Mouse (Mus musculus): ENCODE measurements around the gene Ehbp1. TPM values are rescaled to one million over a fixed set of nuclear protein-coding genes. Genes with fewer than 3 reads are reported as not detected.

Gene Ehbp1
- total and polyA plus RNA-seq, 3 experiments: 2.5 to 4.0 (median 3.1) TPM

DNA sequence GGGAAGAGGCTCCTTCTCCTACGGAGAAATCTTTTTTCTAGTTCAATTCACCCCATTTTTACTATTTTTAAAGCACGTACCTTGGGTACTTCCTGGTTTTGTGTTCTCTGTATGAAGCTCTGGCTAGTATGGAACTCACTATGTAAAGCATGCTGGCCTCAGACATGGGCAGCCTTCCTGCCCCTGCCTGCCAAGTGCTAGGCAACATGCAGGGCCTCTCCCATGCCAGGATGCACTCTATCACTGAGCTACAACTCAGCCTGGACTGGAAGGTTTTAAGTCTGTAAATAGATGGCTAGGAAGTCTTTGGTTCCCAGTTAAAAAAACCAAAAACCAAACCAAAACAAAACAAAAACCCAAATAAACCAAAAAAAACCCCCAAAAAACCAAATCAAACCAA is 321.5 kb downstream of the Ehbp1 start:
- Histone ChIP-seq H3K27me3 (replicated peaks) (no peaks in the 10 kb centered on the region), H3K27ac (ENCODE audit: insufficient read depth, low read depth) (no peak overlapping the region), H3K9ac (ENCODE audit: insufficient read depth, low read depth) (no peak overlapping the region), H3K36me3 (replicated peaks in 1 of 2; ENCODE audit: control insufficient read depth in 1 of 2, insufficient read depth in 1 of 2, low read length in 1 of 2) (no peaks in the 10 kb centered on the region), H3K79me2 (replicated peaks; ENCODE audit: control insufficient read depth, extremely low read depth, insufficient read depth, poor library complexity, severe bottlenecking) (no peaks in the 10 kb centered on the region), H3K4me2 (ENCODE audit: insufficient read depth, low read depth, poor library complexity, severe bottlenecking) (no peak overlapping the region), H3K9me3 (replicated peaks; ENCODE audit: low read length) (no peaks in the 10 kb centered on the region), H3K4me3 (replicated peaks in 1 of 3; ENCODE audit: low read depth in 2 of 3, low read length in 2 of 3, poor library complexity in 1 of 3) (no peak overlapping the region), H3K4me1 (ENCODE audit: control insufficient read depth in 1 of 2, insufficient read depth in 2 of 2) (no peaks in the 10 kb centered on the region)
- dilution Hi-C loops (cut with MboI; ENCODE audit: extremely low pct_ligation_motif_present, extremely low pct_unique_long_range_greater_than_20kb, low sequenced_read_pairs): no loop called here
- TF ChIP-seq KAT2A (IDR thresholded peaks at IDR 0.05; ENCODE audit: insufficient replicate concordance, low read length): no peak
- no peak for TF ChIP-seq JUN (IDR thresholded peaks at IDR 0.05; ENCODE audit: insufficient read depth, low read depth, low read length)
- TF ChIP-seq SIN3A (IDR thresholded peaks at IDR 0.05; ENCODE audit: low read length): no peak
- TF ChIP-seq ZC3H11A (IDR thresholded peaks at IDR 0.05; ENCODE audit: low read depth, low read length): no peak
- TF ChIP-seq GABPA (IDR thresholded peaks at IDR 0.05; ENCODE audit: insufficient replicate concordance, low read depth, low read length): no peak
- no peak for TF ChIP-seq NRF1 (IDR thresholded peaks at IDR 0.05; ENCODE audit: low read depth, low read length)
- no peak for TF ChIP-seq MAZ (IDR thresholded peaks at IDR 0.05; ENCODE audit: low read depth, low read length)
- no peak for TF ChIP-seq USF2 (conservative IDR thresholded peaks at IDR 0.05; ENCODE audit: low read depth, low read length)
- no peak for TF ChIP-seq MXI1 (IDR thresholded peaks at IDR 0.05; ENCODE audit: low read depth, low read length)
- no peak for TF ChIP-seq ZMIZ1 (IDR thresholded peaks at IDR 0.05; ENCODE audit: low read depth, low read length)
- no peak for TF ChIP-seq USF1 (IDR thresholded peaks at IDR 0.05; ENCODE audit: low read depth, low read length)
- no peak for TF ChIP-seq UBTF (IDR thresholded peaks at IDR 0.05; ENCODE audit: low read depth, low read length)
- in situ Hi-C loops (cut with MboI; ENCODE audit: low pct_ligation_motif_present, low pct_unique_long_range_greater_than_20kb, low sequenced_read_pairs): no loop called here
- no peak for DNase-seq (ENCODE audit: extremely low read depth)

DNA sequence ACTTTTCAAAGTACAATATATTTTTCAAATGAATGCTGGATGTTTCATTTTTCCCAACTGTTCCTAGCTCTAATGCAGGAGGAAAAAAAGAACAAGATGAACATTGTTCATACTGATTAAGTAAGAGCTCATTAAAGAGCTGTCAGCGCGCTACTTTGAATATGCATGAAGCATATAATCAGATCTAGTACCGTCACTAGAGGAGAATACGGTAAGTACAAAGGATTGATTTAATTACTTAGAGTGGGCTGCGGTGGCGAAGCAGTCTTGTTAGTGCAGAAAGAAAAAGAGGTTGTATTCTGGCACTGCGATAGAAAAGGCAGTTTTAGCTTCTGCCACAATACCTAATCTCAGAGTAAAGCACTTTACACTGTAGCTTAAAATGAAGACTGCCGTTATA is 324.6 kb downstream of the Ehbp1 start:
- no peak overlapping the region for H3K9ac ChIP-seq (ENCODE audit: insufficient read depth, low read depth)
- dilution Hi-C loops (cut with MboI; ENCODE audit: extremely low pct_ligation_motif_present, extremely low pct_unique_long_range_greater_than_20kb, low sequenced_read_pairs): no loop called here
- DNase-seq (ENCODE audit: extremely low read depth): no peak
- no peaks in the 10 kb centered on the region for H3K27me3 ChIP-seq (replicated peaks)
- H3K4me1 ChIP-seq (ENCODE audit: control insufficient read depth in 1 of 2, insufficient read depth in 2 of 2): no peaks in the 10 kb centered on the region
- H3K27ac ChIP-seq (ENCODE audit: insufficient read depth, low read depth): no peak overlapping the region
- in situ Hi-C loops (cut with MboI; ENCODE audit: low pct_ligation_motif_present, low pct_unique_long_range_greater_than_20kb, low sequenced_read_pairs): no loop called here
- no peak for TF ChIP-seq JUND (conservative IDR thresholded peaks at IDR 0.05; ENCODE audit: low read depth, low read length)
- no peak for TF ChIP-seq MAX (IDR thresholded peaks at IDR 0.05; ENCODE audit: low read length)
- TF ChIP-seq UBTF (IDR thresholded peaks at IDR 0.05; ENCODE audit: low read depth, low read length): no peak
- TF ChIP-seq USF2 (conservative IDR thresholded peaks at IDR 0.05; ENCODE audit: low read depth, low read length): no peak
- no peak for TF ChIP-seq POLR2AphosphoS2 (IDR thresholded peaks at IDR 0.05; ENCODE audit: low read depth, low read length)
- TF ChIP-seq ZKSCAN1 (IDR thresholded peaks at IDR 0.05; ENCODE audit: borderline replicate concordance, low read depth, low read length): no peak
- no peak for TF ChIP-seq E2F4 (IDR thresholded peaks at IDR 0.05; ENCODE audit: insufficient replicate concordance, low read depth, low read length)
- no peak for TF ChIP-seq MEF2A (IDR thresholded peaks at IDR 0.05; ENCODE audit: borderline replicate concordance, low read depth, low read length)
- no peak for TF ChIP-seq ELF1 (IDR thresholded peaks at IDR 0.05; ENCODE audit: low read depth, low read length)
- TF ChIP-seq SMC3 (IDR thresholded peaks at IDR 0.05; ENCODE audit: low read depth, low read length): no peak
- TF ChIP-seq NRF1 (IDR thresholded peaks at IDR 0.05; ENCODE audit: low read depth, low read length): no peak
- no peak for TF ChIP-seq PAX5 (IDR thresholded peaks at IDR 0.05; ENCODE audit: low read length)
- TF ChIP-seq JUN (IDR thresholded peaks at IDR 0.05; ENCODE audit: insufficient read depth, low read depth, low read length): no peak
- TF ChIP-seq IRF4 (IDR thresholded peaks at IDR 0.05; ENCODE audit: low read depth, low read length): no peak
- H3K79me2 ChIP-seq (replicated peaks; ENCODE audit: control insufficient read depth, extremely low read depth, insufficient read depth, poor library complexity, severe bottlenecking): no peaks in the 10 kb centered on the region
- H3K4me3 ChIP-seq (replicated peaks in 1 of 3; ENCODE audit: low read depth in 2 of 3, low read length in 2 of 3, poor library complexity in 1 of 3): no peak overlapping the region
- H3K36me3 ChIP-seq (replicated peaks in 1 of 2; ENCODE audit: control insufficient read depth in 1 of 2, insufficient read depth in 1 of 2, low read length in 1 of 2): no peaks in the 10 kb centered on the region
- no peak overlapping the region for H3K4me2 ChIP-seq (ENCODE audit: insufficient read depth, low read depth, poor library complexity, severe bottlenecking)
- H3K9me3 ChIP-seq (replicated peaks; ENCODE audit: low read length): no peaks in the 10 kb centered on the region

Data from CH12.LX (cell line).